Mouse (Mus musculus) spleen, postnatal 10 days (tissue): ENCODE data around the gene Cadps2.
A peak's percentile ranks its signal among the peaks of the same experiment; 100 is the strongest.

Experiments
- DNase-seq, 2 experiments: peaks; one replicate each; pipeline ENCODE4 v3.0.0; 2021 to 2022; ENCODE audit warnings: low spot score in 2 of 2

The Cadps2 gene

GRCm38 (mm10) chr6:23567651-23568050 is 271.6 kb downstream of the Cadps2 start:
- DNase-seq = no peak

GRCm38 (mm10) chr6:23549874-23550273 is 289.3 kb downstream of the Cadps2 start:
- no peak for DNase-seq

- no peak for DNase-seq
Observed at GRCm38 (mm10) chr6:23523710-23524109, 315.5 kb downstream of the Cadps2 start.

GRCm38 (mm10) chr6:23522556-23522955 is 316.7 kb downstream of the Cadps2 start:
- no peak for DNase-seq

GRCm38 (mm10) chr6:23498611-23499010 is 340.6 kb downstream of the Cadps2 start:
- no peak for DNase-seq

- no peak for DNase-seq
Observed at GRCm38 (mm10) chr6:23491804-23492203, 347.4 kb downstream of the Cadps2 start.

GRCm38 (mm10) chr6:23490431-23490830 is 348.8 kb downstream of the Cadps2 start:
- no peak for DNase-seq

GRCm38 (mm10) chr6:23489046-23489445 is 350.2 kb downstream of the Cadps2 start:
- no peak for DNase-seq

- no peak for DNase-seq
Observed at GRCm38 (mm10) chr6:23472686-23473085, 366.5 kb downstream of the Cadps2 start.

- DNase-seq = no peak
Observed at GRCm38 (mm10) chr6:23471830-23472229, 367.4 kb downstream of the Cadps2 start.

GRCm38 (mm10) chr6:23467885-23468284 is 371.3 kb downstream of the Cadps2 start:
- DNase-seq = no peak

GRCm38 (mm10) chr6:23462600-23463280 is 376.5 kb downstream of the Cadps2 start:
- DNase-seq = no peak

GRCm38 (mm10) chr6:23457748-23458147 is 381.5 kb downstream of the Cadps2 start:
- DNase-seq = peak in 1 of 2 experiments; percentile 46

- DNase-seq = no peak
Observed at GRCm38 (mm10) chr6:23453907-23454306, 385.3 kb downstream of the Cadps2 start.

- no peak for DNase-seq
Observed at GRCm38 (mm10) chr6:23439897-23440296, 399.3 kb downstream of the Cadps2 start.

- no peak for DNase-seq
Observed at GRCm38 (mm10) chr6:23410256-23411049, 428.8 kb downstream of the Cadps2 start.

GRCm38 (mm10) chr6:23394131-23394530 is 445.1 kb downstream of the Cadps2 start:
- DNase-seq = no peak

- DNase-seq = no peak
Observed at GRCm38 (mm10) chr6:23392711-23393110, 446.5 kb downstream of the Cadps2 start.

GRCm38 (mm10) chr6:23386711-23387110 is 452.5 kb downstream of the Cadps2 start:
- DNase-seq = no peak

- DNase-seq = no peak
Observed at GRCm38 (mm10) chr6:23383004-23383347, 456.2 kb downstream of the Cadps2 start.

GRCm38 (mm10) chr6:23382283-23383003 is 456.8 kb downstream of the Cadps2 start:
- DNase-seq = no peak

GRCm38 (mm10) chr6:23376327-23376726 is 462.9 kb downstream of the Cadps2 start:
- DNase-seq = no peak
